Mouse (Mus musculus): ENCODE measurements around the gene Tbcc. TPM values are rescaled to one million over a fixed set of nuclear protein-coding genes. Genes with fewer than 3 reads are reported as not detected.
A peak's percentile ranks its signal among the peaks of the same experiment; 100 is the strongest.

Gene Tbcc
- polyA plus RNA-seq, 1 experiment = 24.9 TPM

DNA sequence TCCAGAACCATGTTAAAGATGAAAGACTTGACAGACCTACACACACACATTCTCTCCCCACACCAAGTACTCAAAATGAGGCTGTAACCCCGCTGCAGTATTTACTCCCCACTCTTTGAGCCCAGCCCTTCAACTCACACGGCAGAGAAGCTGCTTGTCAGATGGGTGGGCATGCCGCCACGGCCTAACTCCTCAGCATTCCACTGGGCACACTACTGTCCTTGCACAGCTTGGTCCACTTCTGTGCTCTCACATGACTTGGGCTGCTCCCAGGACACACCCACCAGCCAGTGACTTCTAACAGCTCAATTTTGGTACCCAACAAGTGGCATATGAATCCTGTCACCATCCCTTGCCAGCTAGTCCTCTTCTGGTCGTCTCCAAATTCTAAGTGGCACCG lies 37.2 kb upstream of the Tbcc start:
- Histone ChIP-seq H3K27me3 (ENCODE audit: control insufficient read depth, insufficient read depth, low read length) (no peaks in the 10 kb centered on the region), H3K4me1 (ENCODE audit: control insufficient read depth, insufficient read depth, low read length) (peaks cover 18% of the 10 kb centered on the region), H3K27ac (ENCODE audit: insufficient read depth, low read length) (no peak overlapping the region), H3K4me3 (replicated peaks; ENCODE audit: insufficient read depth, low read depth, low read length) (no peak overlapping the region)
- peak; percentile 64 to 74 for DNase-seq
- TF ChIP-seq CTCF (IDR thresholded peaks at IDR 0.05; ENCODE audit: borderline replicate concordance, insufficient read depth, low read depth, low read length) (no peak), POLR2A (IDR thresholded peaks at IDR 0.05; ENCODE audit: borderline replicate concordance, insufficient read depth, low read length) (no peak)
- WGBS = 3% methylated on average over 6 of the region's 6 CpGs

- WGBS = 57% methylated on average over 7 of the region's 7 CpGs
- Histone ChIP-seq H3K4me1 (ENCODE audit: control insufficient read depth, insufficient read depth, low read length) (peaks cover 15% of the 10 kb centered on the region), H3K4me3 (replicated peaks; ENCODE audit: insufficient read depth, low read depth, low read length) (no peak overlapping the region), H3K27ac (ENCODE audit: insufficient read depth, low read length) (no peak overlapping the region), H3K27me3 (ENCODE audit: control insufficient read depth, insufficient read depth, low read length) (no peaks in the 10 kb centered on the region)
- TF ChIP-seq POLR2A (IDR thresholded peaks at IDR 0.05; ENCODE audit: borderline replicate concordance, insufficient read depth, low read length) (no peak), CTCF (IDR thresholded peaks at IDR 0.05; ENCODE audit: borderline replicate concordance, insufficient read depth, low read depth, low read length) (no peak)
- DNase-seq = no peak
These were observed 36.4 kb upstream of the Tbcc start for GRCm38 (mm10) chr17:46854096-46854495.

DNA sequence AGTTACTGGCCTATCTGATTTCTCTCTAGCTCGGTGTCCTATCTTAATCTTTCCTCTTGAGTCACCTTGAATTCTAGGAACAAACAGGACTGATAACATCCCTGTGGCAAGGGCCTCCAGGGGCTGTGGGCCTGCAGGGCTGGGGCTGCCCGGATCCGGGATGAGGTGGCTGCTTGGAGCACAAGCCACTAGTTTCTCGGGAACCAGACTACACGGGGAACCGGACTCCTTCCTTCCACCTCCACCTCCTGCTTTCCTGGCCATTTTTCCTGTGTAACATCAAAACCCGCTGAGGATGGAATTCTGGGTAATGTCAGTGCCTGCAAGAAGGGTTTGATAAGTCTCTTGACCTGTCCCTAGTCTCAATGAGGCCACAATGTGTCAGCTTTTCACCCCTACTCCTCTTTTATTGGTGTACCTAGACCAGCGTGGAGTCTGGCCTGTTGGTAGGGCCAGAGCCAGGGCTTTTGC lies 35.8 kb upstream of the Tbcc start:
- H3K27me3 ChIP-seq (ENCODE audit: control insufficient read depth, insufficient read depth, low read length) = no peaks in the 10 kb centered on the region
- peaks cover 15% of the 10 kb centered on the region for H3K4me1 ChIP-seq (ENCODE audit: control insufficient read depth, insufficient read depth, low read length)
- H3K27ac ChIP-seq (ENCODE audit: insufficient read depth, low read length) = no peak overlapping the region
- 39% methylated on average over 8 of the region's 8 CpGs for WGBS
- DNase-seq = peak; percentile 33 to 51
- peak overlapping the region; percentile 26 for H3K4me3 ChIP-seq (replicated peaks; ENCODE audit: insufficient read depth, low read depth, low read length)
- TF ChIP-seq CTCF (IDR thresholded peaks at IDR 0.05; ENCODE audit: borderline replicate concordance, insufficient read depth, low read depth, low read length) = no peak
- TF ChIP-seq POLR2A (IDR thresholded peaks at IDR 0.05; ENCODE audit: borderline replicate concordance, insufficient read depth, low read length) = no peak

DNA sequence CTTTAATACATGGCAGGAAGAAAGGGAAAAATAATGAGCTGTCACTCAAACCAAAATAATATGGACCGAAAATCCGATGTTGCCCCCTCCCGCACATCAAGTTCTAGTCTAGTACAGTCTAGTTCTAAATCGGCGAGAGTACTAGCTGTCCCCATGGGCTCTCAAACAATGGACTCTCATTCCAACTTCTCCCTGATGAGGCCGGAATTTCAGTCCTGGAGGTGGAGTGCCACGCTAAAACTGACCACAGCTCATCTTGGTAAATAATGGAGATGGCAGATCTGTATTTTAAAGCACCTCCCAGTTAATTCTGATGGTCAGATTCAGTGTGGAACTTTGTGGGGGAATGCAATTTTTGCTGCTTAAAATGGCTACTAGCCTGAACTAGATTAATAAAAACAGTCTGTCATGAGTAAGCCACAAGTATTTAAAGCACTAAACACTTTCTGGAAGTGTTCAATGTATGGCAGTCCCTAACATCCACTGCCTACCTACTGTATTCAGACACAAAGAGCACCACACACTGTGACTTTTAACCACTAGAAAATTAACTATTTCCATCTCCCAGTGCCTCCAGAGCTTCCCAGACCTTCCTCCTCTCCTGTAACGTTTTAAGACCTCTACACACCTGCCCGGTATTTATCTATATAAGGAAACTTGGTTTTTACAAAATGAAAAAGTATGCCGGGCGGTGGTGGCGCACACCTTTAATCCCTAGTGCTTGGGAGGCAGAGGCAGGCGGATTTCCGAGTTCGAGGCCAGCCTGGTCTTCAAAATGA lies 35.0 kb upstream of the Tbcc start:
- H3K27me3 ChIP-seq (ENCODE audit: control insufficient read depth, insufficient read depth, low read length) = no peaks in the 10 kb centered on the region
- peak overlapping the region; percentile 23; the same call in 1 of the 2 replicates for H3K27ac ChIP-seq (ENCODE audit: insufficient read depth, low read length)
- WGBS = 15% methylated on average over 15 of the region's 15 CpGs
- TF ChIP-seq CTCF (IDR thresholded peaks at IDR 0.05; ENCODE audit: borderline replicate concordance, insufficient read depth, low read depth, low read length) = no peak
- no peak for TF ChIP-seq POLR2A (IDR thresholded peaks at IDR 0.05; ENCODE audit: borderline replicate concordance, insufficient read depth, low read length)
- peak; percentile 32 to 43 for DNase-seq
- H3K4me3 ChIP-seq (replicated peaks; ENCODE audit: insufficient read depth, low read depth, low read length) = peak overlapping the region; percentile 73
- H3K4me1 ChIP-seq (ENCODE audit: control insufficient read depth, insufficient read depth, low read length) = peaks cover 15% of the 10 kb centered on the region

GRCm38 (mm10) chr17:46856107-46856388 lies 34.4 kb upstream of the Tbcc start:
- WGBS = 3% methylated on average over 4 of the region's 4 CpGs
- Histone ChIP-seq H3K27ac (ENCODE audit: insufficient read depth, low read length) (peak overlapping the region; percentile 98), H3K27me3 (ENCODE audit: control insufficient read depth, insufficient read depth, low read length) (no peaks in the 10 kb centered on the region), H3K4me3 (replicated peaks; ENCODE audit: insufficient read depth, low read depth, low read length) (peak overlapping the region; percentile 73), H3K4me1 (ENCODE audit: control insufficient read depth, insufficient read depth, low read length) (peaks cover 15% of the 10 kb centered on the region)
- TF ChIP-seq POLR2A (IDR thresholded peaks at IDR 0.05; ENCODE audit: borderline replicate concordance, insufficient read depth, low read length) (no peak), CTCF (IDR thresholded peaks at IDR 0.05; ENCODE audit: borderline replicate concordance, insufficient read depth, low read depth, low read length) (no peak)
- no peak for DNase-seq

DNA sequence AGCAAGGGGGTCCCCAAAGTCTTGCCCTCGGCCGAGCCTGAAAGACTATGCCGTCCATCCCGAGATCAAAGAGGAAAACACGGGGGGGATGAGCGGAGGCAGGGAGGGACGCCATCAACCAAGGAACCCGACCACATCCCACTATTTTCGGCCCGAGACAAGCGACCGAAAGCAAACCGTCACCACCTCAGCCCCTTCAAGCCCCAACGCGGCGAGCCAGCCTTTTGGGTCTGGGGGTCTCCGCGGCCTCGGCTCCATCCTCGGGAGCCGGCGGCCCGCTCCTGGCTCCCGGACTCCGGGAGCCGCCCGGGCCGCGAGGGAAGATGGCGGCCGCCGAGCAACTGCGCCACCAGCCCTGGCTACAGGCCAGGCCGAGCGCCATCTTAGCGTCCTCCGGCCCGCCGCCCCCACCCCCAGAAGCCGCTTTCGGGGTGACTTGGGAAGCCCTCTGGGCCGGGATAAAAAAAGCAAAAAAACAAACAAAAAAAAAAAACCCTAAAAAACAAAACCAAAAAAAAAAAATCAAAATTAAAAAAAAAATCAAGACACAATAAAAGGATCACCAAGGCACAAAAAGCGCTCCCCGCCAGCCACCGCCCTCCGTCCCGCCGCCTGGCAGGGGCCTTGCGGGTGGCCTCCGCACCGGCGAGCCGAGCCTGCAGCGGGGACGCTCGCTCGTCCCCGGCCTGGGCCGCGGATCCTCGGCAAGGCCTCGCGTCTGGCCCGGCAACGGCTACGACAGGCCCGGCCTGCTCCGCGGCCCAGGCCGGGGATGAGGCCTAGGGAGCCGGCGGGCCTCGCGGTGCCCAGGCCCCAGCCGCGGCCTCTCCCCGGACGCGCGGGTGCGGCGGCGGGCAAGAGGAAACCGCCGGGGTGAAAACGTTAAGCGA lies 33.8 kb upstream of the Tbcc start:
- TF ChIP-seq CTCF (IDR thresholded peaks at IDR 0.05; ENCODE audit: borderline replicate concordance, insufficient read depth, low read depth, low read length) (no peak), POLR2A (IDR thresholded peaks at IDR 0.05; ENCODE audit: borderline replicate concordance, insufficient read depth, low read length) (peak; percentile 9; the same call in 1 of the 2 replicates)
- H3K27me3 ChIP-seq (ENCODE audit: control insufficient read depth, insufficient read depth, low read length) = no peaks in the 10 kb centered on the region
- under 1% methylated on average over 87 of the region's 87 CpGs for WGBS

GRCm38 (mm10) chr17:46857361-46857902 lies 33.1 kb upstream of the Tbcc start:
- DNase-seq = peak; percentile 78 to 86
- H3K27ac ChIP-seq (ENCODE audit: insufficient read depth, low read length) = peak overlapping the region; percentile 98
- H3K4me3 ChIP-seq (replicated peaks; ENCODE audit: insufficient read depth, low read depth, low read length) = peak overlapping the region; percentile 73
- peaks cover 15% of the 10 kb centered on the region for H3K4me1 ChIP-seq (ENCODE audit: control insufficient read depth, insufficient read depth, low read length)
- peak; percentile 41; the same call in 1 of the 2 replicates for TF ChIP-seq POLR2A (IDR thresholded peaks at IDR 0.05; ENCODE audit: borderline replicate concordance, insufficient read depth, low read length)
- TF ChIP-seq CTCF (IDR thresholded peaks at IDR 0.05; ENCODE audit: borderline replicate concordance, insufficient read depth, low read depth, low read length) = no peak
- WGBS = under 1% methylated on average over 43 of the region's 52 CpGs
- H3K27me3 ChIP-seq (ENCODE audit: control insufficient read depth, insufficient read depth, low read length) = no peaks in the 10 kb centered on the region

More for the DNA sequence above, 33.8 kb upstream of the Tbcc start:
- DNase-seq = peak; percentile 86 to 89
- Histone ChIP-seq H3K4me1 (ENCODE audit: control insufficient read depth, insufficient read depth, low read length) (peaks cover 15% of the 10 kb centered on the region), H3K27ac (ENCODE audit: insufficient read depth, low read length) (peak overlapping the region; percentile 98), H3K4me3 (replicated peaks; ENCODE audit: insufficient read depth, low read depth, low read length) (peak overlapping the region; percentile 73)

Data from cerebellum, adult 2 months (tissue).